Mouse (Mus musculus): Measurements from ENCODE around the gene Fam3b.

GRCm38 (mm10) chr16:97535808-97536413 is 21.3 kb upstream of the Fam3b start:
- TF ChIP-seq UBTF (IDR thresholded peaks at IDR 0.05; ENCODE audit: borderline replicate concordance, insufficient read depth, low read depth, low read length) (no peak), POLR2A (IDR thresholded peaks at IDR 0.05; ENCODE audit: control insufficient read depth in 1 of 2, insufficient read depth in 1 of 2, low read depth in 1 of 2, low read length in 2 of 2, poor library complexity in 1 of 2) (no peak), EP300 (IDR thresholded peaks at IDR 0.05; ENCODE audit: low read depth in 1 of 2, low read length in 2 of 2) (no peak), USF1 (IDR thresholded peaks at IDR 0.05; ENCODE audit: low read depth, low read length) (no peak)
